Mouse (Mus musculus): ENCODE measurements around the gene Tsc22d4.

The Tsc22d4 gene

DNA sequence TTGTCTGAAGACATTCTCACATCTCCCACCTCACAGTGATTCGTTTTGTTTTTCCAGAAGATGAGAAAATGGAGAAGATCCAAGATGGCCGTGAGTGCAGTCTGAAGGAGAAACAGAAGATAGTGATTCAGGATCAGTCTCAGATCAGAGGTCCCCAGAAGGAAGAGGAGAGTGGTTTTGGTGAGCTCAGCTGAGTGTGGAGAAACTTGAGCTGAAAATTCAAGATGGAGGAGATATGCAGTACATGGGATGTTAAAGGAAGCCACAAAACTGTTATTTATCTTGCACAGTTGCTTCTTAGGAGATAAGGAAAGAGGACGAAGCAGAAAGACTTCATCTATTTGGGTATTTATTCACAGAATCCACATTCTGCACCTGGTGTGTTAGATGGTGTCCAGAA lies 55.4 kb downstream of the Tsc22d4 start:
- DNase-seq = no peak

DNA sequence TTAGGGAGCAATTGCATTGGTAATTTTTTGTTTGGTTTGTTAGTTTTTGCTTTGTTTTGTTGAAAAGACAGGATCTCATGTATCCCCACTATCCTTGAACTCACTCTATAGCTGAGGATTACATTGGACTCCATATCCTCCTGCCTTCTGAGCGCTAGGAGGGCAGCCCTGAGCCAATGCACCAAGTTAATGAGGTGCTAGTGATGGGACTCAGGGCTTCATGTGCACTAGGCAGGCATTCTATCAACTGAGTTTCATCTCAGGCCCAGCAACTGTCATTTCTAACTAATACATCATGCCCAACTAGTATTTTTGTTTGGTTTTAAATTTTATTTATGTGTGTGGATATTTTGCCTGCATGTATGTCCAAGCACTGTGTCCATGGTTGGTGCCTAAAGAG lies 60.6 kb downstream of the Tsc22d4 start:
- no peak for DNase-seq

GRCm38 (mm10) chr5:137808316-137808715 lies 62.8 kb downstream of the Tsc22d4 start:
- no peak for DNase-seq

DNA sequence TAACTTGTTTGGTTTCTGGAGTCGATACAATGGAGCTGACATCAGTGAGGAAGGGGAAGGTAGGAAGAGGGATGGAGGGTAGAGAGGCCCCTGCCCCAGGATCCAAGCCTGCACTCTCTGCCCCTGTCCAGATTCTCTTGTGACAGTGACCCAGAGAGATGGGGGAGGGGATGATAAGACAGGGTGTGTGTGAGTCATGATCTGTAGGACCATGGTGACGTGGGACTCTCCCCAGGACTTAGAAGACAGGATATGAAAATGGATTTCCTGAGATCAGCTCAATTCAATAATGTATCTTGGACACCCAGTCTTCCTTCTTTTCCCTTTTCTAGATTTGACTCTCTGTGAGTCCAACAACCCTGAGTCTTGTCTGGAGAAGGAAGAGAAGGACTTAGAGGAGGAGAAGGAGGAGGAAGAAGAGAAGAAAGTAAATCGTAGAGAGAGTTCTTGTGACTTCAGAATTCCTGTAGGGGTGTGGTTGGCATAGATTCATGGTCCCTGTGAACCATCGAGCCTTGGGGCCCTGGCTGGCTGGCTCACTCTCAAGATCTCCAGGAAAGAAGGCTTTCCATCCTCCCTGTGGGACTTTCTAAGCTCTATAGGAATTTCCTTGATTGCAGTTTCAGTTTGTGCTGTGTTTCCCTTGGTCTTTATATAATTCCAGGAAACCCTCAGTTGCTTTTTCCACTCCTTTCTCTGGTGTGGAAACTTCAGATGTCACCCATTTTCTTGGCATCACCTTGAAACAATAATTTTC lies 72.1 kb downstream of the Tsc22d4 start:
- DNase-seq = no peak
